Mouse (Mus musculus): ENCODE results near the gene Fbxl13. TPM values are rescaled to one million over a fixed set of nuclear protein-coding genes. Genes with fewer than 3 reads are reported as not detected.

Gene Fbxl13
- polyA plus RNA-seq, 1 experiment from 2014 or later = not detected

DNA sequence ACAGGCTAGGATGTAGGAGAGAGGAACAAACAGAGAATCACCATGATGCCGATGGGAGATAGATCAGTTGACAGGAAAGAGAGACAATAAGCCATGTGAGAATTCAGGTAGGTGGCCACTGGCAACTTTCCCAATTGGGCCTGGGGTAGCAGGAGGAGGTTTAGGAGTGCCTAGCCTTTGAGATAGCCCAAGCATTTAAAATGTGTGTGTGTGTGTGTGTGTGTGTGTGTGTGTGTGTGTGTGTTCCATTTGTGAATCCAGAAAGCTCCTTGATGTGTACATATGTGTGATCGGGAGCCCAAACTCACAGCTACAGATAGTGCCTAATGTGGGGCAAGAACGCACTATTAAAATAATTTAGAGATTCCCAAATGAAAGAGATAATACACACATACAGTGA, 67.3 kb downstream of the Fbxl13 start:
- DNase-seq (ENCODE audit: low spot score) (no peak), ATAC-seq (ENCODE audit: insufficient read depth, low FRiP score, low TSS enrichment) (no peak)
- H3K4me2 ChIP-seq (ENCODE audit: low read depth) = no peak overlapping the region
- 92% methylated on average over 3 of the region's 3 CpGs for WGBS
- H3K27me3 ChIP-seq (ENCODE audit: control insufficient read depth, insufficient read depth, low read length) = no peaks in the 10 kb centered on the region
- H3K9ac ChIP-seq (ENCODE audit: low read length) = no peak overlapping the region
- H3K9me3 ChIP-seq (ENCODE audit: control insufficient read depth, low read length) = no peaks in the 10 kb centered on the region
- H3K4me3 ChIP-seq (ENCODE audit: low read depth, low read length) = no peak overlapping the region
- no peaks in the 10 kb centered on the region for H3K36me3 ChIP-seq (ENCODE audit: control insufficient read depth, insufficient read depth, low read length)
- no peaks in the 10 kb centered on the region for H3K4me1 ChIP-seq (ENCODE audit: control insufficient read depth, insufficient read depth, low read length)
- H3K27ac ChIP-seq (ENCODE audit: low read depth, low read length) = no peak overlapping the region

DNA sequence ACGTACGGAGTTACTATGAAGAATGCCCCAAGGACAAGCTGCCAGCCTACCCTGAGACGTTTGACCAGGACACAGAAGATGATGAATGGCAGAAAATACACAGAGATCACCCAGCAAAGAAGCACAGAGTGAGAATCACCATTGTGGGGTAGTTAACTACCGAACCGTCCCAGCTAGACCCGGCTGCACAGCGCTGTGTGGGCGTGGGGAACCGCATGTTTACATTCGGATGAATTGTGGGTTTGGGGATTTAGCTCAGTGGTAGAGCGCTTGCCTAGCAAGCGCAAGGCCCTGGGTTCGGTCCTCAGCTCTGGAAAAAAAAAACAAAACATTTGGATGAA, 70.3 kb downstream of the Fbxl13 start:
- H3K9me3 ChIP-seq (ENCODE audit: control insufficient read depth, low read length) = no peaks in the 10 kb centered on the region
- DNase-seq (ENCODE audit: low spot score) (no peak), ATAC-seq (ENCODE audit: insufficient read depth, low FRiP score, low TSS enrichment) (no peak)
- no peak overlapping the region for H3K27ac ChIP-seq (ENCODE audit: low read depth, low read length)
- H3K4me2 ChIP-seq (ENCODE audit: low read depth) = no peak overlapping the region
- H3K9ac ChIP-seq (ENCODE audit: low read length) = no peak overlapping the region
- no peaks in the 10 kb centered on the region for H3K36me3 ChIP-seq (ENCODE audit: control insufficient read depth, insufficient read depth, low read length)
- whole genome bisulfite sequencing = 87% methylated on average over 13 of the region's 13 CpGs
- H3K4me1 ChIP-seq (ENCODE audit: control insufficient read depth, insufficient read depth, low read length) = no peaks in the 10 kb centered on the region
- H3K4me3 ChIP-seq (ENCODE audit: low read depth, low read length) = no peak overlapping the region
- H3K27me3 ChIP-seq (ENCODE audit: control insufficient read depth, insufficient read depth, low read length) = no peaks in the 10 kb centered on the region

DNA sequence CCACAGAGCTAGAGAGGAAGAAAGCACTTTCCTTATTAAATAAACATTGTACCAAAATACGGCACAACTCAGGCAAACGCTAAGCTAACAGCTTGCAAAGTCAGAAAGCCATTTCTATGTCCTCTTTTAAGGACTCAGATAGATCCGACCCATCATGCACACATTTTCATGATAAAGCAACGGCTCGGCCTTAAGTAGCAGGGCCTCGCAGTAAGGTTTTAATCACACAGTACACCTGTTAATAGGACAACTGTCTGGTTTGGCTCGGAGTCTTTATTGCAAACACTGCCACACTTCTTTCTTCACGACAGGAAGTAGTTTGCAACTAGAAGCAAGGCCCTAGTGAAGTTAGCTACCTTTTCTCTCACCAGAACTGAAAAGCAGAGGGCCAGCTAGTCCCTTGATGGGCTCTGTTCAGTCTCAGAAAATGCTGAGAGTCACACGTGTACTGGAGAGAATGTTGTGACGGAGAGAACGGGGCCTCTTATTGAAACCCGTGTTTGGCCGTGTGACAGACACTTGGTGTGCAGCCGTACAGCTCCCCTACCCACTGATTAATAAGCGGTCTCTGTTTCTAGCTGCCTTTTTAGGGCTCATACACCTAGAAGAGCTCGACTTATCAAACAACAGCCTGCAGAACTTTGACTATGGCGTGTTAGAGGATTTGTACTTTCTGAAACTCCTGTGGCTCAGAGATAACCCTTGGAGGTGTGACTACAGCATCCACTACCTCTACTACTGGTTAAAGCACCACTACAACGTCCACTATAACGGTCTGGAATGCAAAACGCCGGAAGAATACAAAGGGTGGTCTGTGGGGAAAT, 70.8 kb downstream of the Fbxl13 start:
- H3K4me2 ChIP-seq (ENCODE audit: low read depth) = no peak overlapping the region
- H3K9ac ChIP-seq (ENCODE audit: low read length) = no peak overlapping the region
- DNase-seq (ENCODE audit: low spot score) (no peak), ATAC-seq (ENCODE audit: insufficient read depth, low FRiP score, low TSS enrichment) (no peak)
- 84% methylated on average over 21 of the region's 21 CpGs for WGBS
- no peaks in the 10 kb centered on the region for H3K9me3 ChIP-seq (ENCODE audit: control insufficient read depth, low read length)
- H3K4me3 ChIP-seq (ENCODE audit: low read depth, low read length) = no peak overlapping the region
- no peaks in the 10 kb centered on the region for H3K36me3 ChIP-seq (ENCODE audit: control insufficient read depth, insufficient read depth, low read length)
- no peaks in the 10 kb centered on the region for H3K4me1 ChIP-seq (ENCODE audit: control insufficient read depth, insufficient read depth, low read length)
- no peaks in the 10 kb centered on the region for H3K27me3 ChIP-seq (ENCODE audit: control insufficient read depth, insufficient read depth, low read length)
- H3K27ac ChIP-seq (ENCODE audit: low read depth, low read length) = no peak overlapping the region

DNA sequence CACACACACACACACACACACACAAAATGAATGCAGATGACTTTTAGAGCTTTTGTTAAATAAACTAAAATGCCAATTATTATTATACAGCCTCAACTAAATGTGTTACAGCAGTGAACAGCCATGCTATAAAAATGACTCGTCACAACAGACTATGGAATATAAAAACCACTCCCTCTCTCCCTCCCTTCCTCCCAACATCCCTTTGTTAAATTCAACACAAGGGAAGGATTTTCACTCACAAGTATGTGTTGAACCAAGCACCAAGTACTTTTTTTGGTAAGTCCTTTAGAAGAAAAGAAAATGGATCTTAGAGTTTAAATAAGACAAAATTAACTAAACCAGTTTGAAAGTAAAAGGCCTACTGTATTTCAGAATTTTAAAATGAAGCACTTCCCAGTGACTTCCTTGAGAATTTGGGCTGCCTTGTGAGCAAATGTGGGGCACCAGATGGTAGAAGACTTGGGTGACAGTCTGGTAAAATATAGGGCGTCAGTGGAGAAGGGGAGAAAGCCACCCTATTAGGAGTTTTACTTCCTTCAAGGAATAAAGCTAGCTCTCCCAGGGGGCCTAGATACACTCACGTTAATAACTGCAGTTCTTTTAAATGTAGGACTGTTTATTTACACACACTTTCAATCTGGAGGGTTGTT, 72.5 kb downstream of the Fbxl13 start:
- no peak overlapping the region for H3K4me3 ChIP-seq (ENCODE audit: low read depth, low read length)
- no peaks in the 10 kb centered on the region for H3K27me3 ChIP-seq (ENCODE audit: control insufficient read depth, insufficient read depth, low read length)
- no peaks in the 10 kb centered on the region for H3K36me3 ChIP-seq (ENCODE audit: control insufficient read depth, insufficient read depth, low read length)
- no peak overlapping the region for H3K9ac ChIP-seq (ENCODE audit: low read length)
- DNase-seq (ENCODE audit: low spot score) (no peak), ATAC-seq (ENCODE audit: insufficient read depth, low FRiP score, low TSS enrichment) (no peak)
- WGBS = 68% methylated on average over 3 of the region's 3 CpGs
- H3K9me3 ChIP-seq (ENCODE audit: control insufficient read depth, low read length) = no peaks in the 10 kb centered on the region
- H3K4me2 ChIP-seq (ENCODE audit: low read depth) = no peak overlapping the region
- H3K27ac ChIP-seq (ENCODE audit: low read depth, low read length) = no peak overlapping the region
- H3K4me1 ChIP-seq (ENCODE audit: control insufficient read depth, insufficient read depth, low read length) = no peaks in the 10 kb centered on the region

DNA sequence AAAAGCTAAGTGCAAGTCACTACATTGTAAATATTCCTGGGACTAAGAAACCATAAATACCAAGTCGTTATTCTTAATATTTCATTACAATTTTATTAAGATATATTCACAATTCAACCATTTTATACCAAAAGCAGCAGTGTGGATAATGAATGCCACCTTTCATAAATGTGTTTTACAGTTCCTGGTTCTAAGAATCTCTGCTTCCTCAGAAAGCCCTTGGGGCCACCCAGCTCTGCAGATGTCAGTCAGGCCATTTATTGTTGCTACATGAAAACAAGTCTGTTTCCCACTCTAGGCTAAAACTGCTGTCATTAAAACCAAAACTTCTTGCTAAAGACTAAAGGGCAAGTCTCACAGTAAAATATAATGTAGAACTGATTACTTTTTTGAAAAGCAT, 77.7 kb downstream of the Fbxl13 start:
- Histone ChIP-seq H3K4me3 (ENCODE audit: low read depth, low read length) (no peak overlapping the region), H3K9ac (ENCODE audit: low read length) (no peak overlapping the region), H3K27me3 (ENCODE audit: control insufficient read depth, insufficient read depth, low read length) (no peaks in the 10 kb centered on the region), H3K4me1 (ENCODE audit: control insufficient read depth, insufficient read depth, low read length) (no peaks in the 10 kb centered on the region), H3K36me3 (ENCODE audit: control insufficient read depth, insufficient read depth, low read length) (no peaks in the 10 kb centered on the region), H3K9me3 (ENCODE audit: control insufficient read depth, low read length) (no peaks in the 10 kb centered on the region), H3K4me2 (ENCODE audit: low read depth) (no peak overlapping the region), H3K27ac (ENCODE audit: low read depth, low read length) (no peak overlapping the region)
- 76% methylated on average over 1 of the region's 1 CpGs for WGBS
- ATAC-seq (ENCODE audit: insufficient read depth, low FRiP score, low TSS enrichment) (no peak), DNase-seq (ENCODE audit: low spot score) (no peak)

DNA sequence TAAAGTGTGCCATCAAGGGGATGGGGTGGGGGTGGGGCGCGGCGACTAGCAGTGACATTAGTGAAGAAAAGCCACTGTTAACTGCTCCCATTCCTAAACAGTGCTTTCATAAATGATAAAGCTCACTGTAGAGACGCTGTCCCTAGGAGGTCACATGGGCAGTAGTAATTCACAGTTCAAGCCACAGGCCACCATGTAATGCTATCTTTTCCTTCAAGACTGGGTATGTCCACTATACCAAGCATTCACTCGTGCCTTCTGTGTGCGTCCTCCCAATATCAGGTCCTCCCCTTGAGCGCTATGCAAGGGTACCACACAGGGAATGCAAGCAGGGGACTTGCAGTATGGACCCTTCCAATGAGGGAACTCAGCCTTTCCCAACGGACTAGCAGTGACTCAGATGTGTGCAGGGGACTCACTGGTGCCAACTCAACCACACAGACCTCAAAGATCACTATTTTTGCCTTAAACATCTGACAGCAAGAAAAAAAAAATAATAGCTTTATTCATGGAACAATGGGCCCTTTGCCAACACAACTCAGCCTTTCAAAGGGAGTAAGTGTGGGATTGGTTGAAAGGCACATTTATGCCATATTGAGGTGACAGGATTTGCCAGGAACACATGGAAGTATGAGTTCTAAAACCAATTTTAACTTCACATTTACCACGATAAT, 79.9 kb downstream of the Fbxl13 start:
- no peak overlapping the region for H3K9ac ChIP-seq (ENCODE audit: low read length)
- H3K27ac ChIP-seq (ENCODE audit: low read depth, low read length) = no peak overlapping the region
- no peak overlapping the region for H3K4me2 ChIP-seq (ENCODE audit: low read depth)
- H3K4me1 ChIP-seq (ENCODE audit: control insufficient read depth, insufficient read depth, low read length) = no peaks in the 10 kb centered on the region
- no peaks in the 10 kb centered on the region for H3K27me3 ChIP-seq (ENCODE audit: control insufficient read depth, insufficient read depth, low read length)
- 92% methylated on average over 9 of the region's 9 CpGs for WGBS
- no peaks in the 10 kb centered on the region for H3K36me3 ChIP-seq (ENCODE audit: control insufficient read depth, insufficient read depth, low read length)
- no peak overlapping the region for H3K4me3 ChIP-seq (ENCODE audit: low read depth, low read length)
- no peak for DNase-seq (ENCODE audit: low spot score)
- H3K9me3 ChIP-seq (ENCODE audit: control insufficient read depth, low read length) = no peaks in the 10 kb centered on the region
- no peak for ATAC-seq (ENCODE audit: insufficient read depth, low FRiP score, low TSS enrichment)

DNA sequence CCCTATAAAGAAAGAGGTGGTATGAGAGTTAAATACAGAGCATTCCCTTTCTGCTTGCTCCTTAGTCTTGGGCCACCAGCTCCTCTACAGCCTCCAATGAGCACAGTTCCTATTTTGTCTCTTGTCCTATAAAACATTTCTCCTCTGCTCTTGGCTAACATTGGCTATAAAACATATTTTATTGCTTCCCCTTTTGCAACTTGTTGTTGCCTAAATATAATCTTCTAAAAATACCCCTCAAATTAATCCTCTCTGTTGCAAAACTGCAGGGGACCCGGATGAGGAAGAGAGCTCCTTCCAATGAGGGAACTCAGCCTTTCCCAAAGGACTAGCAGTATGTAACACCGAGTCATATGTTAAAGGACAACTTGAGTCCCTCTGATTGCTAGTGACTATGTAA, 81.5 kb downstream of the Fbxl13 start:
- 86% methylated on average over 2 of the region's 2 CpGs for WGBS
- no peak overlapping the region for H3K27ac ChIP-seq (ENCODE audit: low read depth, low read length)
- H3K27me3 ChIP-seq (ENCODE audit: control insufficient read depth, insufficient read depth, low read length) = no peaks in the 10 kb centered on the region
- no peak overlapping the region for H3K9ac ChIP-seq (ENCODE audit: low read length)
- H3K36me3 ChIP-seq (ENCODE audit: control insufficient read depth, insufficient read depth, low read length) = no peaks in the 10 kb centered on the region
- H3K4me1 ChIP-seq (ENCODE audit: control insufficient read depth, insufficient read depth, low read length) = no peaks in the 10 kb centered on the region
- ATAC-seq (ENCODE audit: insufficient read depth, low FRiP score, low TSS enrichment) = no peak
- H3K4me2 ChIP-seq (ENCODE audit: low read depth) = no peak overlapping the region
- DNase-seq (ENCODE audit: low spot score) = no peak
- no peak overlapping the region for H3K4me3 ChIP-seq (ENCODE audit: low read depth, low read length)
- H3K9me3 ChIP-seq (ENCODE audit: control insufficient read depth, low read length) = no peaks in the 10 kb centered on the region

DNA sequence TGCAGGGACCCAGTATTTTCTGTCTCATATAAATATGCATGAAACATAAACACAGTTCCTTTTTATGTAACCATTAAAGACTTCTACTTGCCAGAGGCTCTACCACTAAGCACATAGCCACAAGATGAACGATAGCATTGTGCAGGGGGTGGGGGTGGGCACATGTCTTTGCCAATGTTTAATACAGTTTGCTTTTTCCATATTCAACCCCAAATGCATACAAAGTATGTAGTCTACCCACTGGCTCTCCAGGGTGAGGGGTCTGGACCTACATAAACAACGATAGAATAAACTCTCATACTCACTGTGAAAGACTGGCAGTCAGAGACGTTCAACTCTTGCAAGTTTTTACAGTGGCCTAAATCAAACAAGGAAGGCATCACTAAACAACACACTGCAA, 88.9 kb downstream of the Fbxl13 start:
- DNase-seq (ENCODE audit: low spot score) = no peak
- H3K36me3 ChIP-seq (ENCODE audit: control insufficient read depth, insufficient read depth, low read length) = no peaks in the 10 kb centered on the region
- H3K27me3 ChIP-seq (ENCODE audit: control insufficient read depth, insufficient read depth, low read length) = no peaks in the 10 kb centered on the region
- WGBS = 84% methylated on average over 3 of the region's 3 CpGs
- H3K9me3 ChIP-seq (ENCODE audit: control insufficient read depth, low read length) = no peaks in the 10 kb centered on the region
- no peak overlapping the region for H3K4me3 ChIP-seq (ENCODE audit: low read depth, low read length)
- H3K4me2 ChIP-seq (ENCODE audit: low read depth) = no peak overlapping the region
- no peak overlapping the region for H3K9ac ChIP-seq (ENCODE audit: low read length)
- ATAC-seq (ENCODE audit: insufficient read depth, low FRiP score, low TSS enrichment) = no peak
- no peak overlapping the region for H3K27ac ChIP-seq (ENCODE audit: low read depth, low read length)
- no peaks in the 10 kb centered on the region for H3K4me1 ChIP-seq (ENCODE audit: control insufficient read depth, insufficient read depth, low read length)

DNA sequence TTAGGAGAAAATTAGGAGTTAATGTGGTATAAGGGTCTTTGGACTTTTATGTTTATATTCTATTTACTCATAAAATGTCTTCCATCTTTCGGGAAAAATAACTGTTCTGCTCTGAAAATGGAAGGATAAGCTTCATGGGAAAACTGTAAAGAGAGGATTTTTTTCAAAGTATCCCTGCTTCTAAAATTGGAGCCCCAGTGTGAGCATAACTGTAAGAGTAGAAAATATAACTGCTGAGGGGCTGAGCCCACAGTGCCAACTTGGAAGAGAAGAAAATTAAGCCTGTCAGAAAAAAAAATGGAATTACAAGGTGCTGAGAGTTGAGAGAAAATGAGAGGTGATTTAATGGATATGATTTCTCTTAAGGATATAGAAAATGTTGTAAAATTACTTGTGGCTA, 90.7 kb downstream of the Fbxl13 start:
- H3K9me3 ChIP-seq (ENCODE audit: control insufficient read depth, low read length) = no peaks in the 10 kb centered on the region
- H3K36me3 ChIP-seq (ENCODE audit: control insufficient read depth, insufficient read depth, low read length) = no peaks in the 10 kb centered on the region
- no peaks in the 10 kb centered on the region for H3K27me3 ChIP-seq (ENCODE audit: control insufficient read depth, insufficient read depth, low read length)
- H3K4me2 ChIP-seq (ENCODE audit: low read depth) = no peak overlapping the region
- no peak overlapping the region for H3K9ac ChIP-seq (ENCODE audit: low read length)
- no peak overlapping the region for H3K27ac ChIP-seq (ENCODE audit: low read depth, low read length)
- no peaks in the 10 kb centered on the region for H3K4me1 ChIP-seq (ENCODE audit: control insufficient read depth, insufficient read depth, low read length)
- WGBS = 88% methylated on average over 1 of the region's 1 CpGs
- DNase-seq (ENCODE audit: low spot score) = no peak
- H3K4me3 ChIP-seq (ENCODE audit: low read depth, low read length) = no peak overlapping the region
- ATAC-seq (ENCODE audit: insufficient read depth, low FRiP score, low TSS enrichment) = no peak

Measured in neural tube, embryonic 11.5 days (tissue).